In the genomic region with DNA sequence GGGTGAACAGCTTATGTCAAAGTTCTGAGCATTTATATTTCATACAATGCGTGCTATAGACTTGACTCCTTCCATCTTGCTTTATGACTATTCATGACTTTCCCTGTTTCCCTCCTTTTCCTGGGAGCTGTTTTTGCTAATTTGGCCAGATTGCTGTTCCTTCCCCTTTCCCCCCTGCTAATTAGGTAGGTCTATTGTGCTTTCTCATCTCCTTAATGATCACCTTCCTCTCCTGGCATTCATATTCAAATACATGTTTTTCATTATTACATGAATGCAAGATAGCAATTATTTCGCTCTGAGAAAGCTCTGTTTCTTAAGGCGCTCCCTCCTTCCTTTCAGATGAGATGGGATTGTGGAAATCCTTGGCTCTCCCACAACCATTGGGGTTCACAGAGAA, we compare ENCODE assay signal across 27 mouse cellular contexts.
DNase-seq lines count a peak whose midpoint lies in the region; ATAC-seq lines count a peak whose summit lies in the region.
"Had no signal": no experiment of that assay in that cellular context is flagged by ENCODE, and none has a peak within 500 bp of the region (broad histone marks: within the 10 kb centered on the region; RNA-seq: fewer than 3 reads in every experiment).

No protein-coding gene starts in this region.

- H3K4me3 ChIP-seq in forebrain, embryonic 10.5 days, result no peak overlapping the region
- no peak overlapping the region for H3K4me3 ChIP-seq in forebrain, embryonic 13.5 days
- no peak overlapping the region for H3K4me3 ChIP-seq in forebrain, embryonic 16.5 days (replicated peaks; ENCODE audit: low read length)
- H3K4me3 ChIP-seq in limb, embryonic 10.5 days, result no peak overlapping the region
- H3K4me3 ChIP-seq: heart, embryonic 12.5 days; heart, embryonic 15.5 days; hindbrain, embryonic 10.5 days had no signal

- no peak overlapping the region; the same call in 1 of the 2 replicates for H3K4me2 ChIP-seq in forebrain, embryonic 13.5 days
- no peak overlapping the region for H3K4me2 ChIP-seq in forebrain, embryonic 16.5 days (ENCODE audit: low read length)
- H3K4me2 ChIP-seq: heart, embryonic 12.5 days; heart, embryonic 15.5 days; hindbrain, embryonic 14.5 days had no signal

- H3K9ac ChIP-seq in forebrain, embryonic 13.5 days, result no peak overlapping the region
- H3K9ac ChIP-seq in forebrain, embryonic 16.5 days (replicated peaks; ENCODE audit: low read depth, low read length), result no peak overlapping the region
- H3K9ac ChIP-seq: heart, embryonic 12.5 days; heart, embryonic 15.5 days; hindbrain, embryonic 14.5 days had no signal

- no peak for DNase-seq in forebrain, embryonic 10.5 days (ENCODE audit: extremely low spot score, low spot score)
- no peak for DNase-seq in limb, embryonic 10.5 days (ENCODE audit: low spot score)
- no peak for DNase-seq in spleen, postnatal 10 days (ENCODE audit: low spot score in 2 of 2)
- DNase-seq in cerebellum, postnatal 25 days, result no peak
- DNase-seq: adrenal gland, postnatal 10 days; adrenal gland, postnatal 36 days; B cell, adult 2 months; cerebellum, adult 11 months; cerebellum, adult 8-10 months; cerebellum, postnatal 10 days; gastrocnemius, postnatal 25 days; heart, adult 18-20 months; heart, postnatal 10 days; heart, postnatal 36 days; kidney, adult 2 months had no signal

- H3K36me3 ChIP-seq in forebrain, embryonic 10.5 days (replicated peaks), result peaks cover 15% of the 10 kb centered on the region
- H3K36me3 ChIP-seq in forebrain, embryonic 13.5 days (ENCODE audit: poor library complexity, severe bottlenecking), result no peaks in the 10 kb centered on the region
- H3K36me3 ChIP-seq in forebrain, embryonic 16.5 days (ENCODE audit: control insufficient read depth, insufficient read depth), result no peaks in the 10 kb centered on the region
- no peaks in the 10 kb centered on the region for H3K36me3 ChIP-seq in limb, embryonic 10.5 days
- H3K36me3 ChIP-seq: G1E; heart, embryonic 12.5 days; heart, embryonic 15.5 days; hindbrain, embryonic 10.5 days had no signal

- peaks cover 3% of the 10 kb centered on the region; the same call in 1 of the 2 replicates for H3K9me3 ChIP-seq in forebrain, embryonic 10.5 days
- H3K9me3 ChIP-seq in forebrain, embryonic 13.5 days (replicated peaks), result no peaks in the 10 kb centered on the region
- no peaks in the 10 kb centered on the region for H3K9me3 ChIP-seq in forebrain, embryonic 16.5 days (ENCODE audit: control insufficient read depth, low read length)
- no peaks in the 10 kb centered on the region for H3K9me3 ChIP-seq in limb, embryonic 10.5 days (replicated peaks)
- H3K9me3 ChIP-seq: heart, embryonic 12.5 days; heart, embryonic 15.5 days; hindbrain, embryonic 10.5 days had no signal

- no peaks in the 10 kb centered on the region for H3K27me3 ChIP-seq in forebrain, embryonic 10.5 days (ENCODE audit: poor library complexity, severe bottlenecking)
- no peaks in the 10 kb centered on the region for H3K27me3 ChIP-seq in forebrain, embryonic 13.5 days
- H3K27me3 ChIP-seq in forebrain, embryonic 16.5 days (replicated peaks; ENCODE audit: control insufficient read depth, insufficient read depth, low read length), result no peaks in the 10 kb centered on the region
- peaks cover 13% of the 10 kb centered on the region; the same call in 1 of the 2 replicates for H3K27me3 ChIP-seq in limb, embryonic 10.5 days (ENCODE audit: low read depth, poor library complexity, severe bottlenecking)
- H3K27me3 ChIP-seq: CH12.LX; heart, embryonic 12.5 days; heart, embryonic 15.5 days; Patski had no signal

- peaks cover 14% of the 10 kb centered on the region for H3K4me1 ChIP-seq in forebrain, embryonic 10.5 days
- H3K4me1 ChIP-seq in forebrain, embryonic 13.5 days, result peaks cover 10% of the 10 kb centered on the region
- no peaks in the 10 kb centered on the region for H3K4me1 ChIP-seq in forebrain, embryonic 16.5 days (replicated peaks; ENCODE audit: control insufficient read depth, insufficient read depth, low read length)
- 0 out of 2 replicates have a peak, but pooled peaks cover 2% of the 10 kb centered on the region for H3K4me1 ChIP-seq in limb, embryonic 10.5 days
- H3K4me1 ChIP-seq: heart, embryonic 15.5 days; hindbrain, embryonic 10.5 days had no signal

- H3K27ac ChIP-seq in forebrain, embryonic 10.5 days, result peak overlapping the region; percentile 76
- H3K27ac ChIP-seq in forebrain, embryonic 13.5 days, result 0 out of 2 replicates have a peak overlapping the region, but pooled peaks have one; percentile 26
- H3K27ac ChIP-seq in forebrain, embryonic 16.5 days (ENCODE audit: low read length), result no peak overlapping the region
- no peak overlapping the region for H3K27ac ChIP-seq in limb, embryonic 10.5 days
- H3K27ac ChIP-seq: heart, embryonic 15.5 days; hindbrain, embryonic 10.5 days; hindbrain, embryonic 14.5 days; hindbrain, postnatal 0 days had no signal

- ATAC-seq in forebrain, embryonic 13.5 days, result peak; percentile 75
- ATAC-seq in forebrain, embryonic 16.5 days, result peak; percentile 76
- ATAC-seq: hindbrain, postnatal 0 days; inflammation-experienced regulatory T-cells, adult 6 months; intestine, embryonic 16.5 days; Patski had no signal

- 76% methylated on average over 3 of the region's 3 CpGs for WGBS in forebrain, embryonic 10.5 days
- 36% methylated on average over 3 of the region's 3 CpGs for WGBS in forebrain, embryonic 13.5 days
- 8% methylated on average over 3 of the region's 3 CpGs for WGBS in forebrain, embryonic 16.5 days
- 95% methylated on average over 3 of the region's 3 CpGs for WGBS in limb, embryonic 10.5 days

Comparison
In these comparisons a context has a peak if more than half of its experiments do, and no peak if none do; other contexts are left out.
1. H3K27ac ChIP-seq: peak in forebrain, embryonic 10.5 days (single experiment) and forebrain, embryonic 13.5 days (single experiment); none in forebrain, embryonic 16.5 days (single experiment) and limb, embryonic 10.5 days (single experiment).